Mouse (Mus musculus): Measurements from ENCODE around the gene Grik3.
A peak's percentile ranks its signal among the peaks of the same experiment; 100 is the strongest.
"Not testable (repeated sequence)": the region's sequence is repeated elsewhere in the genome, so short reads cannot be mapped to it uniquely, and the experiment has no call there.

The Grik3 gene

GRCm38 (mm10) chr4:125590241-125590919 is 99.9 kb downstream of the Grik3 start:
- peak; percentile 5 for DNase-seq (ENCODE audit: low read depth)

- DNase-seq (ENCODE audit: low read depth): no peak
These were observed 102.2 kb downstream of the Grik3 start for GRCm38 (mm10) chr4:125592663-125593062.

- no peak for DNase-seq (ENCODE audit: low read depth)
These were observed 104.5 kb downstream of the Grik3 start for GRCm38 (mm10) chr4:125595011-125595410.

- no peak for DNase-seq (ENCODE audit: low read depth)
These were observed 108.2 kb downstream of the Grik3 start for GRCm38 (mm10) chr4:125598677-125599076.

GRCm38 (mm10) chr4:125599510-125600005 is 109.1 kb downstream of the Grik3 start:
- no peak for DNase-seq (ENCODE audit: low read depth)

- DNase-seq (ENCODE audit: low read depth): no peak
These were observed 110.1 kb downstream of the Grik3 start for GRCm38 (mm10) chr4:125600642-125601041.

GRCm38 (mm10) chr4:125601301-125601700 is 110.8 kb downstream of the Grik3 start:
- DNase-seq (ENCODE audit: low read depth): no peak

GRCm38 (mm10) chr4:125604494-125604893 is 114.0 kb downstream of the Grik3 start:
- DNase-seq (ENCODE audit: low read depth): no peak

GRCm38 (mm10) chr4:125606147-125606546 is 115.6 kb downstream of the Grik3 start:
- no peak for DNase-seq (ENCODE audit: low read depth)

- DNase-seq (ENCODE audit: low read depth): no peak
These were observed 117.0 kb downstream of the Grik3 start for GRCm38 (mm10) chr4:125607397-125608042.

- not testable (repeated sequence) for DNase-seq (ENCODE audit: low read depth)
These were observed 118.4 kb downstream of the Grik3 start for GRCm38 (mm10) chr4:125608896-125609295.

- DNase-seq (ENCODE audit: low read depth): no peak
These were observed 119.1 kb downstream of the Grik3 start for GRCm38 (mm10) chr4:125609320-125610306.

GRCm38 (mm10) chr4:125617851-125618250 is 127.4 kb downstream of the Grik3 start:
- DNase-seq (ENCODE audit: low read depth): no peak

GRCm38 (mm10) chr4:125618524-125619320 is 128.2 kb downstream of the Grik3 start:
- no peak for DNase-seq (ENCODE audit: low read depth)

- DNase-seq (ENCODE audit: low read depth): no peak
These were observed 134.6 kb downstream of the Grik3 start for GRCm38 (mm10) chr4:125624885-125625678.

GRCm38 (mm10) chr4:125629544-125629943 is 139.0 kb downstream of the Grik3 start:
- no peak for DNase-seq (ENCODE audit: low read depth)

- DNase-seq (ENCODE audit: low read depth): no peak
These were observed 144.5 kb downstream of the Grik3 start for GRCm38 (mm10) chr4:125635037-125635436.

- no peak for DNase-seq (ENCODE audit: low read depth)
These were observed 146.3 kb downstream of the Grik3 start for GRCm38 (mm10) chr4:125636616-125637304.

- DNase-seq (ENCODE audit: low read depth): no peak
These were observed 146.9 kb downstream of the Grik3 start for GRCm38 (mm10) chr4:125637364-125637763.

GRCm38 (mm10) chr4:125640520-125640919 is 150.0 kb downstream of the Grik3 start:
- DNase-seq (ENCODE audit: low read depth): no peak
